Mouse (Mus musculus): ENCODE results near the gene Fgfrl1.

GRCm38 (mm10) chr5:108691152-108691551 lies 1.0 kb upstream of the Fgfrl1 start:
- peak; percentile 41 for TF ChIP-seq CTCF (IDR thresholded peaks at IDR 0.05)
- no peak for TF ChIP-seq EP300 (IDR thresholded peaks at IDR 0.05)

Data from lung, postnatal 0 days (tissue).